Mouse (Mus musculus) ES-E14 (cell line): ENCODE data around the gene Bclaf3. TPM values are rescaled to one million over a fixed set of nuclear protein-coding genes. Genes with fewer than 3 reads are reported as not detected.
"Not testable (repeated sequence)": the region's sequence is repeated elsewhere in the genome, so short reads cannot be mapped to it uniquely, and the experiment has no call there.

Source experiments
- DNase-seq: peaks from one replicate; pipeline ENCODE4 v3.0.0-alpha.2; 2013; ENCODE audit warnings: low read depth, low spot score
- H3K27ac ChIP-seq: 2 replicates; pipeline ENCODE4 v1.5.1; 2012; ENCODE audit warnings: low read depth, mild to moderate bottlenecking, low read length, moderate library complexity, mixed read lengths; ENCODE audit not compliant: poor library complexity, insufficient read depth, severe bottlenecking
- H3K36me3 ChIP-seq: 2 replicates; pipeline ENCODE4 v1.6.1; 2012; ENCODE audit warnings: mild to moderate bottlenecking, low read length, moderate library complexity, mixed read lengths; ENCODE audit not compliant: control insufficient read depth, poor library complexity, insufficient read depth, severe bottlenecking
- H3K4me1 ChIP-seq, 2 experiments: fragments of 150-350 bp in 1 of 2; sonication (generic) in 1 of 2; 2 replicates each; pipeline ENCODE4 v1.6.1; 2012; ENCODE audit warnings: low read length in 2 of 2, mild to moderate bottlenecking in 1 of 2, mixed read lengths in 1 of 2; ENCODE audit not compliant: control insufficient read depth in 2 of 2, insufficient read depth in 2 of 2, poor library complexity in 1 of 2
- H3K4me3 ChIP-seq, 2 experiments: fragments of 150-350 bp in 1 of 2; sonication (generic) in 1 of 2; 2 replicates each; pipeline ENCODE4 v1.5.1; 2012; ENCODE audit warnings: low read length in 2 of 2, low read depth in 1 of 2, mild to moderate bottlenecking in 1 of 2, mixed read lengths in 1 of 2; ENCODE audit not compliant: insufficient read depth in 1 of 2, poor library complexity in 1 of 2, severe bottlenecking in 1 of 2
- H3K9ac ChIP-seq: 2 replicates; pipeline ENCODE4 v1.6.1; 2012; ENCODE audit warnings: low read depth, mild to moderate bottlenecking, low read length, mixed read lengths; ENCODE audit not compliant: poor library complexity, insufficient read depth, severe bottlenecking
- H3K9me3 ChIP-seq: fragments of 150-350 bp; sonication (generic); 2 replicates; pipeline ENCODE4 v1.6.1; 2012; ENCODE audit warnings: low read depth, mild to moderate bottlenecking, low read length; ENCODE audit not compliant: control insufficient read depth, insufficient read depth
- CHD2 ChIP-seq: IDR thresholded peaks from 2 replicates; pipeline ENCODE4 v1.6.1; 2014; ENCODE audit warnings: mild to moderate bottlenecking, low read depth, low read length, inconsistent platforms
- HCFC1 ChIP-seq: IDR thresholded peaks from 2 replicates; pipeline ENCODE4 v1.6.1; 2012; ENCODE audit warnings: low read length, inconsistent platforms, borderline replicate concordance; ENCODE audit not compliant: insufficient read depth
- MAFK ChIP-seq: IDR thresholded peaks from 2 replicates; pipeline ENCODE4 v1.6.1; 2014; ENCODE audit warnings: mild to moderate bottlenecking, low read depth, low read length, inconsistent platforms; ENCODE audit not compliant: insufficient read depth
- ZC3H11A ChIP-seq: IDR thresholded peaks from 2 replicates; pipeline ENCODE4 v1.6.1; 2012; ENCODE audit warnings: low read depth, mild to moderate bottlenecking, inconsistent platforms, low read length, borderline replicate concordance
- ZNF384 ChIP-seq: IDR thresholded peaks from 2 replicates; pipeline ENCODE4 v1.6.1; 2012; ENCODE audit warnings: low read depth, low read length, inconsistent platforms
- in situ Hi-C, 2 experiments: fragments of 600-800 bp; cut with MboI; formaldehyde crosslinking; loops; one replicate each; pipeline ENCODE4 v1.15.1; 2025; ENCODE audit warnings: low sequenced_read_pairs in 2 of 2, inconsistent platforms in 1 of 2; ENCODE audit not compliant: unreplicated experiment in 2 of 2
- total RNA-seq: library from RNA; depleted of rRNA; stranded (reverse); fragments of 300-350 nt; gene quantifications from 2 replicates; pipeline ENCODE4 v1.2.3, GENCODE M21; 2012

Bclaf3 gene
- total RNA-seq, 1 experiment, result 55.2 TPM

DNA sequence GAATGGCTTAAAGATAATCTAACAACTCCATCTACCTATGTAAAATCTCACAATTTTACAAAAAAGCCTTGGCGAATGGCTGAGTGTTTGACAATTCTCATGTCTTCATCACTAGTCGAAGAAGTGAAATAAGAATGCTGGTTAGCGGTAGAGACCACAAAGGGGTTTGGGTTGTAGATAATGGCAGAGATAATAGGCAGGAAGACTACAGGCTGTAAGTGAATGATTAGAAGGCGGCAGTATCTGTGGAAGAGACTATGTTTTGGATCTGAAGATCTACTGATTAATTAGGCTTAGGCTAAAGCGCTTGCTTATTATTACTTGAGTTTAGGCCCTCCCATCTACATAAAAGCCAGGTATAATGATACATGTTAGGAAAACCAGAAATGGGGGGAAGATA is 20.6 kb downstream of the Bclaf3 start:
- TF ChIP-seq HCFC1, result no peak
- no peak for TF ChIP-seq ZC3H11A
- TF ChIP-seq ZNF384, result no peak
- no peak for TF ChIP-seq MAFK
- TF ChIP-seq CHD2, result no peak
- DNase-seq, result no peak
- H3K9me3 ChIP-seq, result no peaks in the 10 kb centered on the region
- H3K4me3 ChIP-seq, result no peak overlapping the region
- H3K9ac ChIP-seq, result no peak overlapping the region
- H3K36me3 ChIP-seq, result peaks cover 3% of the 10 kb centered on the region; the same call in 1 of the 2 replicates
- no peaks in the 10 kb centered on the region for H3K4me1 ChIP-seq
- in situ Hi-C loops, result no loop called here
- no peak overlapping the region for H3K27ac ChIP-seq

DNA sequence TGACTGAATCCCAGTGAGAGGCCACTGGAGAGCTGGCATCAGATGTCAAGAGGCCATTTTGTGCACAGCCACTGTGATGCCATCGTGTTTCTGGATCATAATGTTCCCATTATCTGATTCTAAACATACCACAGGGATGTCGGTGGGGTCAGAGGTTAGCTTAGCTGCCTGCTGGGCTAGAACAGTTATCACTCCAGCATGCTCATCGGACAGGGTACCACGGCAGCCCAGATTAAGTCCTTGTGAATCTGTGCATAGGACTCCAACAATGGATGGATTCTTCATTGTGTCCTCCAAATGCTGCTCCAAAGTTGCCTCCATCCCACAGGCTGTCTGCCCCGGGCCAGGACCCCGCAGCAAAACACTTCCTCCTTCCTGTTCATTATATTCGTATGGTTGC is 58.2 kb downstream of the Bclaf3 start:
- H3K9me3 ChIP-seq, H3K36me3 ChIP-seq, H3K4me1 ChIP-seq, H3K4me3 ChIP-seq, in situ Hi-C loops, H3K27ac ChIP-seq, H3K9ac ChIP-seq, DNase-seq: not testable (repeated sequence)

DNA sequence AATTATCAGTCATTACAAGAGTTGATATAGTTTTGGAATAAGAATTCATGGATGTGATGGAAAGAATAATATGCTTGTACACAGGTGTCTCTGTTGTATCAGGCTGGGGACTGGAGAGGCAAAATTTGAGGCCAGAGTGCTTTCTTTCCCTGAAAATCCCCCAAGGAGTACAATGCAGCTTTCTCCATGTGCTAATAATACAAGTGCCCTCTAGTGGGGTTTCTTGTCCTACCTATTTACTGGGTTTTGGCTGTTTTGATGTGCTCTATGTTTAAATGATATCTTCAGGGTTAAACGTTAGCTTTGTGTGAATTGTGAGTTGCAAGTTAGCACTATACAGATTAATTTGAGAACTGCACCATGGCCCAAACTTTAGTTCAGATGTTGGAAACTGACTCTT is 65.1 kb downstream of the Bclaf3 start:
- in situ Hi-C loops, result no loop called here
- no peaks in the 10 kb centered on the region for H3K4me1 ChIP-seq
- TF ChIP-seq ZC3H11A, result no peak
- no peaks in the 10 kb centered on the region for H3K9me3 ChIP-seq
- H3K27ac ChIP-seq, result no peak overlapping the region
- peaks cover 2% of the 10 kb centered on the region; the same call in 1 of the 2 replicates for H3K36me3 ChIP-seq
- H3K9ac ChIP-seq, result no peak overlapping the region
- H3K4me3 ChIP-seq, result no peak overlapping the region
- no peak for DNase-seq

DNA sequence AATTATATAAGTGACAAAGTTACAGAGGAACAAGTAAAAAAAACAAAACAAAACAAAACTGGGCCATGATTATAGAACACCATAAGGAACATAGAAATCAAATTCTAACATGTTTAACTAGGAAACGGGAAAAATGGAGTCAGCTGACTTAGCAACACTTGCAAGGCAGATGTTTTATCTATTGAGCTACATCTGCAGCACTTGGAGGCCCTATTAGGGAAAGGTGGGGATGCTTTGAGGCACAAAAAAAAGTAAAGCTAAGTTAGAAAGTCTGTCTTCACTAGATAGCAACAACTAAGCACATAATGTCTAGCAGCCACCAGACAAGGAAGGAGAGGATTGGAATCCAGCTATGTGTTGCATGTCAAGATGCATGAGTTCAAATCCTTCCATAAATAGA is 71.0 kb downstream of the Bclaf3 start:
- H3K36me3 ChIP-seq, result peaks cover 2% of the 10 kb centered on the region; the same call in 1 of the 2 replicates
- no peak for DNase-seq
- TF ChIP-seq HCFC1, result no peak
- no peak for TF ChIP-seq MAFK
- TF ChIP-seq CHD2, result no peak
- TF ChIP-seq ZNF384, result no peak
- TF ChIP-seq ZC3H11A, result no peak
- no peak overlapping the region for H3K4me3 ChIP-seq
- no peak overlapping the region for H3K9ac ChIP-seq
- H3K9me3 ChIP-seq, result no peaks in the 10 kb centered on the region
- in situ Hi-C loops, result no loop called here
- no peaks in the 10 kb centered on the region for H3K4me1 ChIP-seq
- no peak overlapping the region for H3K27ac ChIP-seq

DNA sequence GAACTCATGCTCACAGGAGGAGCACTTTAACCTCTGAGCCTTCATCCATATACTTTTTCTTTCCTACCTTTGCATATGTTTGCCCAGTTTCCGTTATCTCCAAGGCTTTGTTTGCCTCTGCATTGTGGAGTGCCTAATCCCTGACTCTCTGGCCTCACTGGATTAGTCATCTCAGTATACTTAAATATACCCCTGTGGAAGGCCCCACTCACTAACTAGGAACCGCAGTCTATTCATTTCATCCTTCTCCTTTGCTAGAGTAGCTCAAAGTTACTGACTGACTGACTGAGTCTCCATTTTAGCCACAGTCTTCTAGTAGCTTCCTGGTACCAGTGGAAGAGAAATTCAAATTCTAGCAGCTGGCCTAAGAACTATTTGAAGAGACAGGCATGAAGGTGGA is 78.3 kb downstream of the Bclaf3 start:
- no peaks in the 10 kb centered on the region for H3K9me3 ChIP-seq
- in situ Hi-C loops, result loop anchor here in 1 of 2 experiments (10.0 kb wide), 1 partner anchor 120 kb away; no protein-coding TSS in a partner anchor
- no peaks in the 10 kb centered on the region for H3K36me3 ChIP-seq
- no peaks in the 10 kb centered on the region for H3K4me1 ChIP-seq
- H3K9ac ChIP-seq, result no peak overlapping the region
- no peak for TF ChIP-seq ZC3H11A
- no peak for TF ChIP-seq ZNF384
- no peak for TF ChIP-seq MAFK
- no peak for TF ChIP-seq CHD2
- no peak for TF ChIP-seq HCFC1
- no peak overlapping the region for H3K27ac ChIP-seq
- no peak overlapping the region for H3K4me3 ChIP-seq
- DNase-seq, result no peak
